Mouse (Mus musculus): ENCODE results near the gene Cblb.

The Cblb gene

GRCm38 (mm10) chr16:52119003-52119402 lies 88.0 kb downstream of the Cblb start:
- DNase-seq (ENCODE audit: extremely low read depth, insufficient read length, low spot score): no peak

DNA sequence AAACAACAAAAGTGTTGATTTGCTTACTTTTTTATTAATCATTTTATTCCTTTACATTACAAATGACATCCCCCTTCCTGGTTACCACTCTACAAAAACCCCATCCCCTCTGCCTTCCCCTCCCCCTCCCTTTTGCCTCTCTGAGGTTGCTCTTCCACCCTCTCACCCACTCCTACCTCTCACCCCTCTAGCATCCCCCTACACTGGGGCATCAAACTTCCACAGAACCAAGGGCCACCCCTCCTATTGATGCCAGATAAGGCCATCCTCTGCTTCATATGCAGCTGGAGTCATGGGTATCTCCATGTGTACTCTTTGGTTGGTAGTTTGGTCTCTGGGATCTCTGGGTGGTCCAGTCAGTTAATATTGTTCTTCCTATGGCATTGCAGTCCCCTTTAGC lies 93.9 kb downstream of the Cblb start:
- DNase-seq (ENCODE audit: extremely low read depth, insufficient read length, low spot score): no peak

- no peak for DNase-seq (ENCODE audit: extremely low read depth, insufficient read length, low spot score)
These were observed 94.9 kb downstream of the Cblb start for GRCm38 (mm10) chr16:52125896-52126295.

- no peak for DNase-seq (ENCODE audit: extremely low read depth, insufficient read length, low spot score)
These were observed 98.4 kb downstream of the Cblb start for GRCm38 (mm10) chr16:52129357-52129905.

GRCm38 (mm10) chr16:52132808-52133490 lies 101.9 kb downstream of the Cblb start:
- no peak for DNase-seq (ENCODE audit: extremely low read depth, insufficient read length, low spot score)

- no peak for DNase-seq (ENCODE audit: extremely low read depth, insufficient read length, low spot score)
These were observed 103.7 kb downstream of the Cblb start for GRCm38 (mm10) chr16:52134631-52135227.

DNA sequence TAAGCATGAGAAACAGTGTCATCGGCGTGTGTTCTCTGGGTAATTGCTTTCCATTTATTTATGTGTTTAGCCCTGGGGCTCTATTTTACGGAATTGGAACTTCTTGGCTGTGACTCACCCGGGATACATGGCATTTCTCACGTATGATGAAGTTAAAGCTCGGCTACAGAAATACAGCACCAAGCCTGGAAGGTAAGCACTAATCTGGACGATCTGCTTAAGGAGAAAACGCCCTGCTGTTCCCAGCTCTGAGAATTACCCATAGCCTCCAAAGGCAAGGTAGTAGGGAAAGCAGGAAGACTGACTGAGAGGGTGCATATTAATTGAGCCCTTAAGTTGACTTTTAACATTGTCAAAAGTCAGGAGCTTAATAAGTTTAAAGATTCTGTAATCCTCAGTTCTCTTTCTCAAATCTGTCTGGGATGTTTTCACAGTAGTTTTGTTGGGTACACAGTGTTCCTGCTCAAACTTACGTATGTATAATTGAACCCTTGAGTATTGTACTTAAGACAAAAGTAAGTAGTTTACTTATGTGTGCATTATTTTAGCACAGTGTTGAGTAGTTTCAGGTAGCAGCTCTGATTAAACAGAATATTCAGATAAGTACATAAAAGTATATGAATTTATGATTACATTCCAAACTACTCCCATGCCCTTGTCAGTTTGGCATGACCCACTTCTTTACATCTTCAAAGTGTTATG lies 104.8 kb downstream of the Cblb start:
- no peak for DNase-seq (ENCODE audit: extremely low read depth, insufficient read length, low spot score)

GRCm38 (mm10) chr16:52143101-52143500 lies 112.1 kb downstream of the Cblb start:
- DNase-seq (ENCODE audit: extremely low read depth, insufficient read length, low spot score): no peak

DNA sequence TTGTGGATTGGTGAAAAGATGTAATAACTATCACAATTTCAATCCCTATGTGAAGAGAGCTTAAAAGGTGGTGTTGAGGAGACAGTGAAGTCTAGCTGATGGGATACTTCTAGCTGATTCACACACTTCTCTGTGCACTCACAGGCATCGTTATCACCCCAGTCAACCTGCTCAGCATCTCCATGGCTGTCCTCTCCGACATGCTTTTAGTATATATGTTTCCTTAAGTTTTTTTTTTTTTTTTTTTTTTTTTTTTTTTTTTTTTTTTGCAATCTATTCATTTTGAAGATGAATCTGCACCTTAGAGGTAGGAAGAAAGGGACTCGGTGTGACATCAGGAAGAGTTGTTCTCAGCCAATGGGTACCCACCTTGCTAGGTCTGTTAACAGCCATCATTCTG lies 112.8 kb downstream of the Cblb start:
- DNase-seq (ENCODE audit: extremely low read depth, insufficient read length, low spot score): no peak

DNA sequence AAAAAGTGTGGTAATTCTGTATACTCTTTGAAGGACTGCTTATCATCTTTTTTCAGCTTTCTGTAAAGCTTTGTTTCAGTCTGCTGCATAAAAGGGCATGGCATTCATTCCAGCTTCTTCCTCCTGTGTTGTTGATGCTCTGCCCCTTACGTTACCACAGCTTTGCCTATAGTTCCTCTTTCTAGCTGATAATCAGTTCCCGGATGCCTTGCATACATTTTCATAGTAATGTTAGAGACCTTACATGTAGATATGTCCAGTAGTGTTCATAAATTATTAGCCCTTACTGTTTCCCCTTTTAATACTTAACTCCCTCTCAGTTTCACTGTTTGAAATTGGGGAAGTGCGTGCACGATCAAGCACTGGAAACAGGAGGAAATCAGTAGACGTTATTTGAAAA lies 113.8 kb downstream of the Cblb start:
- no peak for DNase-seq (ENCODE audit: extremely low read depth, insufficient read length, low spot score)

GRCm38 (mm10) chr16:52145552-52145951 lies 114.5 kb downstream of the Cblb start:
- no peak for DNase-seq (ENCODE audit: extremely low read depth, insufficient read length, low spot score)

DNA sequence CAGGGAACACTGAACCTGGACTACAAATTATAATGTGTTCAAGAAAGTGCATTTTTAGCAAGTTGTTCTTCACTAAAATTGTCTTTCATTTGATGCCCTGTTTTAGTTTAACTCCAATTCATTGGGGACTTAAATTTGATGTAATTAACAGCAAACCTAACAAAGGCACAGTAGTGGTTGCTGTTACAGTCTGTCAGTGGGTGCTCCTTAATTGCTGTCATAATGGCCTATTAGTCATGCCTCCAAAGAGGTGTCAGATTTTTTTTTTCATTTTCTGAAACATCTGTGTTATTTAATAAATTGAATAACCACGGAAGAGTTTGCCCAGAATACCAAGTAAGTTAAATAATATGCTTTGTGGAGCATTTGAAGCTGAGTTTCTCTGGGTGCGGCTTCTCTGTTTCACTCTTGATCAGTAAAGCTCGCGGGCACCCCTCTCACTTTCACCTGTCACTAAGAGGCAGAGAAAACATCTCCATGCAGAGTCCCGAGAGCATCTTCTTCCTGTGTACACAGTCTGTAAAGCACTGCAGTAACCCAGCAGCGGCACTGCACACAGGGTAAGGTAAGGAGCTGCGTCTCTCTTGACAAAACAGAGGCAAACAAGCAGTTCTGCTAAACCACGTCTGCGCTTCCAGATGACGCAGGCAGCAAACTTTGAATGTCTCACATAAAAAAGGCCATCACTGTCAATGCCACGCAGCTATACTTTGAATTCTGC lies 116.1 kb downstream of the Cblb start:
- no peak for DNase-seq (ENCODE audit: extremely low read depth, insufficient read length, low spot score)

DNA sequence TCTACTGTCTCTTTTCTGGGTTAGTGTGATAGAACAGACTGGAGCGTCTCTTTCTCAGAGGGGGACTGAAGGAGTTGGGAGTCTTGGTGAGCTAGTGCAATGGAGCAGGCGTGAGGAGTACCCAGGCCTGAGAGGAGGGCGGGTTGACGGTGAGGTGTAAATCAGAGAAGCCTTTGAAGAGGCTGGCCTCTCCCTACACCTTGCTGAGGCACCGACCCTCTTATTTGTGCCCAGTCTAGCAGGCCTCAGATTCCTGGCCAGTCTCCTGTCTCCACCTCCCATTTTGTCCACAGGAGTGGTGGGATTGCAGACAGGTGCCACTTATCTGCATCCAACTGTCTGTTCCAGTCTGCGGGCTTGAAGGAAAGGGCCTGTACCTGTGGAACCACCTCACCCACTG lies 117.0 kb downstream of the Cblb start:
- no peak for DNase-seq (ENCODE audit: extremely low read depth, insufficient read length, low spot score)

DNA sequence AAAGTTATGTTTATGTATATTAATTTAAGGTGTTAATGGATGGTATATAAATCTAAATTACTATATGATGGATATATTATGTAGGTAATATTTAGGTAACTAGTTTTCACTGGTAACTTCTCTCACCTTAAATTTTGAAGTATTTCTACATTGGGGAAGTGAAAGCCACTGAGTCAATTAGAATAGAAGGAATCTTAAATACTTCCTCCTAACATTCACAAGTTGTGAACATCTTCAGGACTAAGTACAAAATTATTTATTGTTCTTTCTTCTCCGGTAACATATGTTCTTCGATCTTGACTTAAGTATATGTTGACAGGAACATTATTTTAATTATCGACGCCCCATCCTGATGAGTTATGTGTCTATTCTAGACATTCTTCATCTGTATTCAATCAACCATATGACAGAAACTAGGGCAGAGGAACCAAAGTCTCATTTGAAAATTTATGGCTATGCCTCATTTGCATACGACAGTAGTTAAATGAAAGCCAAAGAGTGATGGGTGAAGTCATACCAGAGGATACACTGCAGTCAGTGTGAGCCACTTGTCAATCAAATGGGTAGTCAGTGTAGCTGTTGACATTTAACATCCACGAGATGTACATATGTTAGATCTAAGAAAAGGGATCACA lies 118.2 kb downstream of the Cblb start:
- DNase-seq (ENCODE audit: extremely low read depth, insufficient read length, low spot score): no peak

- DNase-seq (ENCODE audit: extremely low read depth, insufficient read length, low spot score): no peak
These were observed 124.1 kb downstream of the Cblb start for GRCm38 (mm10) chr16:52155030-52155696.

GRCm38 (mm10) chr16:52159958-52160504 lies 129.0 kb downstream of the Cblb start:
- DNase-seq (ENCODE audit: extremely low read depth, insufficient read length, low spot score): no peak

DNA sequence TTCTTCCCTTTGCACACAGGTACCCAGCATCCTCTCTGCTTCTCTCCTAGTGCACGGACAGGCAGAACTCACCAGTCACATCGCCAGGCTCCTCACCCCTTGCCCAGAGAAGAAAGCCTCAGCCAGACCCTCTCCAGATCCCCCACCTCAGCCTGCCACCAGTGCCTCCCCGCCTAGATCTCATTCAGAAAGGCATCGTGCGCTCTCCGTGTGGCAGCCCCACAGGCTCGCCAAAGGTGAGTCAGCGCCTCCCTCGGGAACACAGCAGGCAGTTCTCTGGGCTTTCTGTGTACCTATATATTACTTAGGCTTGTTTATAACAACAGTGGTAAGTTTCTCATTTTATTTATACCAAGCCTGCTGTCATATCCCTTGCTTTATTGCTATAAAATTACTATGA lies 133.2 kb downstream of the Cblb start:
- no peak for DNase-seq (ENCODE audit: extremely low read depth, insufficient read length, low spot score)

DNA sequence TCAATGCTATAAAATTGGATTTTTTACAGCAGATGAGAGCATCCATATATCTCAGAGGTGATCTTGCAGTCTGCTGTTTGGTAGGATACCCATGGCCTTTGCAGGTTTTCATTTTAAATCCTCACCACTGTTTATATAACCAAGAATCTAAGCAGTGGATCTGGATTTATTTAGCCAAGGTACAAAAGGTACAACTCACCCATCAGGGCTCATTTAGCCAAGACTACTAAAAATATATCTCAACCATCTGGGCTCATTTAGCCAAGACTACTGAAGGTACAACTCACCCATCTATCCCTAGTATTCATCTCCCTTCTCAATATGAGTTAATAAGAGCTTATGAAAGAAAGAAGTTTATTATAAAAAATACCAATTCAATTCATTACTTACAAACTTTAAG lies 142.2 kb downstream of the Cblb start:
- DNase-seq (ENCODE audit: extremely low read depth, insufficient read length, low spot score): no peak

DNA sequence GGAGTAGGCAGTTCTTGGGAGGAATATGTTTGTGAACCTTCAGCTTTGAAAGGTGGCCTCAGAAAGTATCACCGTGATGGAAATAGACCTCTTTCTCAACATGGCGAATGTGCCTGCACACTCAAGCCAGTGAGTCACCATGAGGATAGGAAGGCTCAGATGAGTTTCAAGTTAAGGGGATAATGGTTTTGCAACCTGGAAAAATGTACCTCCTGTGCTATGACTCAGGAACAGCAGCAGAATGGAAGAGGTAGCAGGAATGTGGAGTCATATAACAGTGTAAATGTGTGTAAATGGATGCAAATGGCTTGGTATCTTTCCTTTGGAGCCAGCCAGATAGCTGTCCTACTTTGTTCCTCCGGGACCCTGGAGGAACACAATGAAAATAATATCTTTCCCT lies 148.8 kb downstream of the Cblb start:
- no peak for DNase-seq (ENCODE audit: extremely low read depth, insufficient read length, low spot score)

DNA sequence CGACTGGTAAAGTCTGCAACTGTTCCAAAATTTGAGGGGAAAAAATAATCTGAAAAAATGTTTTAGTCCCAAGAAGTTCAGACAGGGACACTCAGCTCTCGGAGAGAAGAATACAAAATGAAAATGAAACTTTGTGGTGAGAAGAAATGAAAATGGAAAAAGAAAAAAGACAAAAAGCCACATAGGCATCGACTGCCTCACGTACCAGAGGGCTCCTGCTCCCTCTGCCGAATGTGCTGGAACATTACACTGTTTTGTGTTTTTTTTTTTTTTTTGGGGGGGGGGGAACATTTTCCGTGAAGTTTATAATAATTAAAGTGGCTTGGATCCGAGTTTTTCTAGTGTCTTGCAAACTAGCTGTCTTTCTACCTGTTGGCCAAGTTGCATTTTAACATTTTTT lies 151.0 kb downstream of the Cblb start:
- DNase-seq (ENCODE audit: extremely low read depth, insufficient read length, low spot score): no peak

All from 3134 (cell line).